In genomic region chr6:85501571-85502102, GRCm38 (mm10) we compare ENCODE assay signal across 9 mouse cellular contexts. TPM values are rescaled to one million over a fixed set of nuclear protein-coding genes. Genes with fewer than 3 reads are reported as not detected.
A peak's percentile ranks its signal among the peaks of the same experiment; 100 is the strongest.
DNase-seq lines count a peak whose midpoint lies in the region; ATAC-seq lines count a peak whose summit lies in the region.
"Had no signal": no experiment of that assay in that cellular context is flagged by ENCODE, and none has a peak within 500 bp of the region (broad histone marks: within the 10 kb centered on the region; RNA-seq: fewer than 3 reads in every experiment).

No protein-coding gene starts in this region.

- peak overlapping the region; percentile 94 for H3K4me2 ChIP-seq in kidney, embryonic 15.5 days
- H3K4me2 ChIP-seq in forebrain, embryonic 16.5 days (ENCODE audit: low read length), result peak overlapping the region; percentile 82
- peak overlapping the region; percentile 81 for H3K4me2 ChIP-seq in midbrain, embryonic 14.5 days (ENCODE audit: low read length)

- WGBS in kidney, embryonic 15.5 days, result 13% methylated on average over 6 of the region's 6 CpGs
- 7% methylated on average over 6 of the region's 6 CpGs for WGBS in forebrain, embryonic 16.5 days
- WGBS in midbrain, embryonic 14.5 days, result 6% methylated on average over 6 of the region's 6 CpGs

- no peaks in the 10 kb centered on the region for H3K9me3 ChIP-seq in kidney, embryonic 15.5 days (replicated peaks)
- H3K9me3 ChIP-seq in forebrain, embryonic 16.5 days (ENCODE audit: control insufficient read depth, low read length), result no peaks in the 10 kb centered on the region
- no peaks in the 10 kb centered on the region for H3K9me3 ChIP-seq in midbrain, embryonic 14.5 days (ENCODE audit: control insufficient read depth, low read length)

- H3K4me1 ChIP-seq in kidney, embryonic 15.5 days, result peaks cover 16% of the 10 kb centered on the region
- H3K4me1 ChIP-seq in forebrain, embryonic 16.5 days (replicated peaks; ENCODE audit: control insufficient read depth, insufficient read depth, low read length), result peaks cover 8% of the 10 kb centered on the region
- peaks cover 14% of the 10 kb centered on the region for H3K4me1 ChIP-seq in midbrain, embryonic 14.5 days (ENCODE audit: control insufficient read depth, insufficient read depth, low read length)

- peak overlapping the region; percentile 70 for H3K4me3 ChIP-seq in kidney, embryonic 15.5 days (replicated peaks)
- peak overlapping the region; percentile 85 for H3K4me3 ChIP-seq in forebrain, embryonic 16.5 days (replicated peaks; ENCODE audit: low read length)
- peak overlapping the region; percentile 74 for H3K4me3 ChIP-seq in midbrain, embryonic 14.5 days (replicated peaks; ENCODE audit: low read depth, low read length)

- ATAC-seq in kidney, embryonic 15.5 days (replicated peaks; ENCODE audit: low FRiP score), result peak; percentile 24; the same call in 1 of the 2 replicates
- ATAC-seq in forebrain, embryonic 16.5 days, result no peak
- ATAC-seq in midbrain, embryonic 14.5 days (ENCODE audit: low FRiP score, low TSS enrichment), result no peak

- H3K27ac ChIP-seq in kidney, embryonic 15.5 days, result no peak overlapping the region
- peak overlapping the region; percentile 55 for H3K27ac ChIP-seq in forebrain, embryonic 16.5 days (ENCODE audit: low read length)
- H3K27ac ChIP-seq in midbrain, embryonic 14.5 days (replicated peaks; ENCODE audit: low read depth, low read length), result peak overlapping the region; percentile 86

- intact Hi-C loops in left cerebral cortex, postnatal 10 days (cut with DNase I), result no loop called here

- H3K36me3 ChIP-seq in kidney, embryonic 15.5 days, result no peaks in the 10 kb centered on the region
- H3K36me3 ChIP-seq in forebrain, embryonic 16.5 days (ENCODE audit: control insufficient read depth, insufficient read depth), result no peaks in the 10 kb centered on the region
- H3K36me3 ChIP-seq in midbrain, embryonic 14.5 days (ENCODE audit: control insufficient read depth, insufficient read depth, low read length), result no peaks in the 10 kb centered on the region

- DNase-seq in kidney, adult 18-20 months, result no peak
- peak; percentile 42 to 50 for DNase-seq in cerebellum, adult 18-20 months
- DNase-seq in midbrain, embryonic 14.5 days, result peak; percentile 52
- DNase-seq in left cerebral cortex, postnatal 10 days (ENCODE audit: extremely low spot score in 1 of 2, low spot score in 2 of 2), result no peak
- DNase-seq in lung, postnatal 4 days, result no peak
- DNase-seq in MN1 (ENCODE audit: low spot score), result no peak
- DNase-seq: gastrocnemius, postnatal 25 days had no signal

- no peak overlapping the region for H3K9ac ChIP-seq in kidney, embryonic 15.5 days
- H3K9ac ChIP-seq in forebrain, embryonic 16.5 days (replicated peaks; ENCODE audit: low read depth, low read length), result peak overlapping the region; percentile 91
- H3K9ac ChIP-seq in midbrain, embryonic 14.5 days (replicated peaks; ENCODE audit: low read length), result peak overlapping the region; percentile 90

- peaks cover 62% of the 10 kb centered on the region for H3K27me3 ChIP-seq in kidney, embryonic 15.5 days
- no peaks in the 10 kb centered on the region for H3K27me3 ChIP-seq in forebrain, embryonic 16.5 days (replicated peaks; ENCODE audit: control insufficient read depth, insufficient read depth, low read length)
- H3K27me3 ChIP-seq in midbrain, embryonic 14.5 days (ENCODE audit: control insufficient read depth, insufficient read depth, low read length), result no peaks in the 10 kb centered on the region

RNA-seq across cellular contexts. Expression of gene Fbxo41, which starts 1.2 kb away (rescaled TPM):
- polyA plus RNA-seq in kidney, embryonic 15.5 days (2015; fragmentation: Nextera tagmentation; extraction: Ambion mirVana), result 0.08 and 0.18 TPM in 2 replicates
- 7.4 and 9.5 TPM in 2 replicates for polyA plus RNA-seq in forebrain, embryonic 16.5 days (2015; fragmentation: Nextera tagmentation; extraction: Ambion mirVana)
- 10.1 and 11.4 TPM in 2 replicates for polyA plus RNA-seq in midbrain, embryonic 14.5 days (2014; fragmentation: Nextera tagmentation; extraction: Ambion mirVana)
- total RNA-seq in left cerebral cortex, postnatal 10 days (2021), result 100 to 1,000 TPM; 113 to 114 TPM
- total RNA-seq: gastrocnemius, postnatal 25 days had no signal

RNA-seq across cellular contexts. Expression of gene Egr4, which starts 11.8 kb away (rescaled TPM):
- not detected in 2 replicates for polyA plus RNA-seq in kidney, embryonic 15.5 days (2015; fragmentation: Nextera tagmentation; extraction: Ambion mirVana)
- polyA plus RNA-seq in forebrain, embryonic 16.5 days (2015; fragmentation: Nextera tagmentation; extraction: Ambion mirVana), result 0.11 and 0.28 TPM in 2 replicates
- polyA plus RNA-seq in midbrain, embryonic 14.5 days (2014; fragmentation: Nextera tagmentation; extraction: Ambion mirVana), result not detected in 2 replicates
- 10 to 100 TPM; 31.2 to 33.6 TPM for total RNA-seq in left cerebral cortex, postnatal 10 days (2021)
- total RNA-seq: gastrocnemius, postnatal 25 days had no signal

RNA-seq across cellular contexts. Expression of gene Pradc1, which starts 49.9 kb away (rescaled TPM):
- 37.2 and 38.3 TPM in 2 replicates for polyA plus RNA-seq in kidney, embryonic 15.5 days (2015; fragmentation: Nextera tagmentation; extraction: Ambion mirVana)
- 24.5 and 28.6 TPM in 2 replicates for polyA plus RNA-seq in forebrain, embryonic 16.5 days (2015; fragmentation: Nextera tagmentation; extraction: Ambion mirVana)
- polyA plus RNA-seq in midbrain, embryonic 14.5 days (2014; fragmentation: Nextera tagmentation; extraction: Ambion mirVana), result 15.0 and 18.5 TPM in 2 replicates
- total RNA-seq in left cerebral cortex, postnatal 10 days (2021), result 10 to 100 TPM; 20.4 to 22.1 TPM

RNA-seq across cellular contexts. Expression of gene Cct7, which starts 50.3 kb away (rescaled TPM):
- polyA plus RNA-seq in kidney, embryonic 15.5 days (2015; fragmentation: Nextera tagmentation; extraction: Ambion mirVana), result 543 and 552 TPM in 2 replicates
- polyA plus RNA-seq in forebrain, embryonic 16.5 days (2015; fragmentation: Nextera tagmentation; extraction: Ambion mirVana), result 666 and 671 TPM in 2 replicates
- polyA plus RNA-seq in midbrain, embryonic 14.5 days (2014; fragmentation: Nextera tagmentation; extraction: Ambion mirVana), result 589 and 591 TPM in 2 replicates
- 100 to 1,000 TPM; 245 to 257 TPM for total RNA-seq in left cerebral cortex, postnatal 10 days (2021)

Comparison
In these comparisons a context has a peak if more than half of its experiments do, and no peak if none do; other contexts are left out.
1. DNase-seq: peak in cerebellum, adult 18-20 months (2 of 2) and midbrain, embryonic 14.5 days (single experiment); none in kidney, adult 18-20 months (single experiment), left cerebral cortex, postnatal 10 days (0 of 2), lung, postnatal 4 days (0 of 2) and MN1 (single experiment).
2. Peak in every context shown above with its lines, with median percentiles within 50 percentile points of each other: H3K4me2 ChIP-seq and H3K4me3 ChIP-seq.